Mouse (Mus musculus) spleen, postnatal 10 days (tissue): ENCODE results near the gene Sstr1.

Experiments used
- DNase-seq, 2 experiments: peaks; one replicate each; pipeline ENCODE4 v3.0.0; 2021 to 2022; ENCODE audit warnings: low spot score in 2 of 2

Gene Sstr1

GRCm38 (mm10) chr12:58211163-58212071, at the start of gene Sstr1:
Gene Sstr1 (plus strand): TSS chr12:58211772.
- no peak for DNase-seq

GRCm38 (mm10) chr12:58198810-58199209, 12.8 kb upstream of the Sstr1 start:
- DNase-seq = no peak

GRCm38 (mm10) chr12:58201190-58201589, 10.4 kb upstream of the Sstr1 start:
- DNase-seq = no peak

GRCm38 (mm10) chr12:58207956-58208355, 3.6 kb upstream of the Sstr1 start:
- DNase-seq = no peak

GRCm38 (mm10) chr12:58212261-58212923, 820 bp downstream of the Sstr1 start:
- no peak for DNase-seq

GRCm38 (mm10) chr12:58212924-58213450, 1.4 kb downstream of the Sstr1 start:
- no peak for DNase-seq

GRCm38 (mm10) chr12:58213451-58214288, 2.1 kb downstream of the Sstr1 start:
- DNase-seq = no peak

GRCm38 (mm10) chr12:58214289-58215136, 2.9 kb downstream of the Sstr1 start:
- no peak for DNase-seq

GRCm38 (mm10) chr12:58216218-58216617, 4.6 kb downstream of the Sstr1 start:
- DNase-seq = no peak

- no peak for DNase-seq
These were observed 7.5 kb downstream of the Sstr1 start for GRCm38 (mm10) chr12:58219078-58219477.

GRCm38 (mm10) chr12:58225644-58226043, 14.1 kb downstream of the Sstr1 start:
- no peak for DNase-seq

- DNase-seq = no peak
These were observed 20.9 kb downstream of the Sstr1 start for GRCm38 (mm10) chr12:58232489-58232888.

- DNase-seq = no peak
These were observed 40.3 kb downstream of the Sstr1 start for GRCm38 (mm10) chr12:58251901-58252300.
